Mouse (Mus musculus) adrenal gland, adult 8-10 months (tissue): ENCODE data around the gene Sdhaf1. TPM values are rescaled to one million over a fixed set of nuclear protein-coding genes. Genes with fewer than 3 reads are reported as not detected.

Experiments used
- DNase-seq: peaks from one replicate; pipeline ENCODE4 v3.0.0; 2022
- total RNA-seq, 4 experiments: library from RNA; stranded (reverse); gene quantifications; 2 replicates each; pipeline ENCODE4 v1.2.4; 2022

Sdhaf1 gene
- total RNA-seq, 4 experiments from 2014 or later = 13.9 to 18.4 (median 16.1) TPM

DNA sequence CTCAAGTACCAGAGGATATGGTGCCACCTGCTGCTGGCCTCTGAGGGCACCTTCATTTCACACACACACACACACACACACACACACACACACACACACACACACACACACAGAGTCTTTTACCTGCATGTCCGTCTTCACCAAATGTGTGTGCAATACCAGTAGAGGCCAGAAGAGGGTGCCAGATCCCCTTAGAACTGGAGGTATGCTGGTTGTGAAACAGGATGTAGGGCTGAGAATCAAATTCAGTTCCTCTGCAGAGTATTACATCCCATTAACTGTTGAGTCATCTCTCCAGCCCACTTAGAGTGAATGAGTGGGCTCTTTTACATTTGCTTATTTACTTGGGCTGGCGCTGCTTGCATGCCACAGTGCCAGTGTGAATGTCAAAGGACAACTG is 1.7 kb upstream of the Sdhaf1 start:
- DNase-seq = no peak

- DNase-seq = no peak
Measured at GRCm38 (mm10) chr7:30324300-30324944, 727 bp upstream of the Sdhaf1 start.

GRCm38 (mm10) chr7:30322865-30323264 is 830 bp downstream of the Sdhaf1 start:
- no peak for DNase-seq

DNA sequence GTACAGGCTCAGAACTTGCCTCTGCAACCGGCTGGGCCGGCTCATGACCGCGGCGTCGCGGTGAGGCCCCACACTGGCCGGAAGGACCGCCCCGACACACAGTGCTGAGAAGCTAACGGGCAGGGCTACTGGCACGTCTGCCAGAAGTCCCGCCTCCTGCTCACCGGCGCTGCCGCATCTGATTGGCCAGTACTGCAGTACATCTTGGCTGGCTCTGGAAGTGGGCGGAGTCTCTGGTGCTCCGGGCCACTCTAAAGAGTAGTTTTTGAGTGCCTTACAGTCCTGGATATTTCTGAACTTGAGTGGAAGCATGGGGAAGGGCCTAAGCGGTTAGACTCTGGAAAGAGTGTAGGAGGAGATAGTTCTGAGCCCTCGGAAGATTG is 1.4 kb downstream of the Sdhaf1 start:
- peak; percentile 98 for DNase-seq

DNA sequence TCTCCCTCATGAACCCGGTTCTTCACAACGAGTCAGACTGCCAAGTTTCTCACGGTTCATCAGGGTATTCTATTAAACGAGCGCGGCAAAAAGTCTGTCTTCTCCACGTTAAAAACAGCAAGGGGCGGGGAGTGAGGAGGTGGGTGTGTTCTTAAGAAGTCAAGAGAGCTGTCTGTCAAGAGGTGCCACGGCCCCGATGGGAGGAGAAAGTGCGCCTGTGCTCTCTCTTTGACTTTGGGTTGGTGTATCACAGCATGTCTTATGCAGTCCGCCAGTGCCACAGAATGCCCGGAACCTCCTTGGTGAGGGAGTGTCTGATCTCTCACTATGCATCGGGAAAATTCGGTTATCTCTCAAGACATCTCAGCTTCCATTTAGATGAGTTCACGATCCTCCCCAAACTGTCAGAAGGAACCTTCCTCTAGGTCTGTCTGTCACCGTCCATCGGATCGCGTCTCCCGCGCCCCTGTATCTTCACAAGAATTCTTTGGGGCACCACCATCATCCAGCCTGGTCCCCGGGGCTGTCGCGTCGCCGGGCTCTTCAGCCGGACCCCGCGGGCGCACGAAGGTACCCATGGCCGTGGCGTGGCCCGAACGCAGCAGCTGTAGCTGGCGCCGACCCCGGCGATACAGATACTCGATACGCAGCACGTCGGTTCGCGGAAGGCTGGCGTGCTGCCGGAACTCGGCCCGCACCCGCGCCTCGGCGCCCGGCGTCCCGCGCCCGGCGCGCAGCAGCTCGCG is 2.0 kb downstream of the Sdhaf1 start, which contains the start of gene E130208F15Rik:
Gene E130208F15Rik, plus strand, starts transcription at position 202 of the 746 bp plus-strand sequence.
- DNase-seq = peak; percentile 75

DNA sequence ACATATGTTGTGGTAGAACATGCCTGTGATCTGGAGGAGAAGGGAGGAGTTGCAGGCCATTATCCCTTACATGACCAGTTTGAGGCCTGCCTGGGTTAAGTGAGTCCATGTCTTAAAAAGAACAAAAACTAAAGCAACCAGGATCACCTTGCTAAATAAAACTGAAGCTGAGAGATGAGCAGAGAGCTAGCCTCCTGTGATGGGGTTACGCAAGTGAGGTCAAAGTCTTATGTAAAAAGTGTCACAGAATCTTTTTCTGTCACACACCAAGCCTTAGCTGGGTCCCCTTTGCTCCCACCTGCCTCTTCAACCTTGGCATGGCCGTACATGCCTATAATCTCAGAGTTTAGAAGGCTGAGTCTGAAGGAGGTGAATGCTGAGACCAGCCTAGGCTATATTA is 2.7 kb downstream of the Sdhaf1 start:
- DNase-seq = no peak

DNA sequence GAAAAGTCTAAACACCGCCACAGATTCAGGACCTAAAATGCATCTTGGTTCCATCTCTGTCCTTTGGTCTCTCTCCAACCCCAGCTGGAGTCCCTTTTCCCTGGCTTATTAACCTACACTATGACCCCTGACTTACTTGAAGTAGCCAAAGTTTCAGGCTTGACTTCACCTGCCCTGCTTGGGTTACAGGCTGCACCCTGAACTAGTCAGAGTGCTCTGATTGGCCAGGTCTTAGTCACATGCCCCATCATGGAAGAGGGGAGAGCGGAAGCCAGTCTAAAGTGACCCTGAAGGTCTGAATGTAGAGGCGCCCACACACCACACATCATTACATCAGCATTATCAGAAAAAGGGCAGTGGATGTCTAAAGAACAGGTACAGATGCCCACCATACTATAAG is 5.6 kb downstream of the Sdhaf1 start:
- DNase-seq = no peak

GRCm38 (mm10) chr7:30315559-30316529 is 7.9 kb downstream of the Sdhaf1 start:
- no peak for DNase-seq

GRCm38 (mm10) chr7:30314721-30315155 is 9.0 kb downstream of the Sdhaf1 start, which contains the start of gene Syne4:
Gene Syne4 (plus strand): TSS chr7:30314807.
- DNase-seq = no peak

- no peak for DNase-seq
Measured at GRCm38 (mm10) chr7:30313666-30314320, 9.9 kb downstream of the Sdhaf1 start.

DNA sequence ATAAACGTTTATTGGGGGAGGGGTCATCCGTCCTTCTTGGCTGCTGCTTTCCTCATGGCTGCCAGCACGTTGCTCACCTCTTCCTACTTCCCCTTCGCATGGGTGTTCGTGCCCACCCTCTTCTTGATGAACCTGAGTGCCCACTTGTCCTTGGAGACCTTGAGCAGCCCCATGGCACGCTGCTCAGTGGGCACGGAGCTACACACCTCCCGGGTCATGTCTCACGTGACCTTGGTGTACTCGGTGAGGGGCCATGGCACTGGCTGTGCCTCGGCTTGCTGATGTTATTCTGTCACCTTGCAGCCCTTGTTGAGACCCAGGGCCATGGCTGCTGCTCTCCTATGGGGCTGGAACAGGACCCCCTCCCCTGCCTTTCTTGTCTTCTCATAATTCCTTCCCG is 13.6 kb downstream of the Sdhaf1 start:
- no peak for DNase-seq

DNA sequence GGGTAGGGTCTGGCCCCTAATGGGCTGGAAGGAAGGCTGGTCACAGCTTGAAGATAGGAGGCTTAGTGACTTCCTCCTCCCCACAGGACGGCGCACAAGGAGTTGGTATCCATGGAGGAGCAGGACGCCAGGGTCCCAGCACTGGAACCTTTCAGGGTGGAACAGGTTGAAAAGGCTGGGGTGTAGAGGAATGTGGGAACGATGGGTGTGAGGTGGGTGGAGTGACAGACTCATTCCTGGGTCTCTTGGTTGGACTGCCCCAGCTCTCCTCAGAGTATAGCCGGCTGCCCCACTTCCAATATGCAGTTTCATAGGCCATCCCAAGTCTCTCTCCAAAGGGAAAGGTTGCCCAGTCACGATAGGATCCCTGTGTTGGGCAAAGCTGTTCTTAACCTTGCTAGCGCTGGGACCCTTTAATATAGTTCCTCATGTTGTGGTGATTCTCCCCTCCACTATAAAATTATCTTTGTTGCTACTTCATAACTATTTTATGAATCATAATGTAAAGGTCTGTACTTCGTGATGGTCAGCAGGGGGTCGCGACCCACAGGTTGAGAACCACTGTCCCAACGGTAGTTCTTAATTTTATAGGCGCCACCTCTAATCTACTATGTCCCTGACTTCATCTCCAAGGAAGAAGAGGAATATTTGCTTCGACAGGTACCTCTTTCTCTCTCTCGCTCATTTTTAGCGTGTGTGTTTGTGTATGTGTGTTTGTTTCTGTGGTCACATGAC is 14.1 kb downstream of the Sdhaf1 start:
- DNase-seq = no peak

DNA sequence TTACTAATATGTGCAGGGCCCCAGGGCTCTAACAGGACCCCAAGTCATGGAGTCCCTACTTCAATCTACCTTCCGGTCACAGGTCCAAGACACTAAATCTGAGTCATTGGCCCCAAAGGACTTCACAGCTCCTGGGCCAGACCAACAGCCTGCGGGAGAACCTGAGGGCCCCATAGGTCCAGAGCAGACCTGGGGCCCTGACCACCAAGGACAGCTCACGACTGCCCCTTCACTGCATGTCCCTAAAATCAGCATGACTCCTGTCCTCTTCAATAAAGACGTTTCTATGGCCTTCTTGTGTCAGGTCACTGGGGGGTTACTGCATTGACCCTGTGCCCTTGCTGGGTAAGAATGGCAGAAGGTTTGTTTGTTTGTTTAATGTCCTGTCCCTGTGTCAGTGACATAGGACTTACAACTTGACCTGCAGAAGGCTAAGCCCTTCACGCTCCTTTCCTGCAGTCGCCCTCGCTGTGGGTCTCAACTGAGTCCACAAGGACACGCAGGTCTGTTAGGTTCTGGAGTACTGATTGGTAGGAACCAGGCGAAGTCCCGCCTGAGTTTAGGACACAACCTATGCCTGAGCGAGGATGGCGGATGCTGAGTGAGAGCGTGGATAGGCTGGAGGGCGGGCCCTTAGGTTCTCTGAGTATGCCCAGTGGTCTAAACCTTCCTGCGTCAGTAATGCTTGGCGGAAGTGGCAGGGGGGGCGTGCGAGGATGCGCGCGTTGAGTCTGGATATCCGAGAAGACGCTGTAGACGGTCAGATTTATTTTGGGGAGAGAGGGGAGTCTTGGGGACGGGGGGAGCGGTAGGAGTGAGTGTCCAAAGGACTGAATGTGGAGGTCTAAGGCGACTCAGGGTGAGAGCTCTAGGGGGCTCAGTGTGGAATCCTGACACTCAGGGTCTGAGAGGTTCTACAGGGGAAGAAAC is 15.4 kb downstream of the Sdhaf1 start, which contains the start of gene Alkbh6:
Gene Alkbh6, plus strand, starts transcription at position 642 of the 930 bp plus-strand sequence.
- peak; percentile 96 for DNase-seq

DNA sequence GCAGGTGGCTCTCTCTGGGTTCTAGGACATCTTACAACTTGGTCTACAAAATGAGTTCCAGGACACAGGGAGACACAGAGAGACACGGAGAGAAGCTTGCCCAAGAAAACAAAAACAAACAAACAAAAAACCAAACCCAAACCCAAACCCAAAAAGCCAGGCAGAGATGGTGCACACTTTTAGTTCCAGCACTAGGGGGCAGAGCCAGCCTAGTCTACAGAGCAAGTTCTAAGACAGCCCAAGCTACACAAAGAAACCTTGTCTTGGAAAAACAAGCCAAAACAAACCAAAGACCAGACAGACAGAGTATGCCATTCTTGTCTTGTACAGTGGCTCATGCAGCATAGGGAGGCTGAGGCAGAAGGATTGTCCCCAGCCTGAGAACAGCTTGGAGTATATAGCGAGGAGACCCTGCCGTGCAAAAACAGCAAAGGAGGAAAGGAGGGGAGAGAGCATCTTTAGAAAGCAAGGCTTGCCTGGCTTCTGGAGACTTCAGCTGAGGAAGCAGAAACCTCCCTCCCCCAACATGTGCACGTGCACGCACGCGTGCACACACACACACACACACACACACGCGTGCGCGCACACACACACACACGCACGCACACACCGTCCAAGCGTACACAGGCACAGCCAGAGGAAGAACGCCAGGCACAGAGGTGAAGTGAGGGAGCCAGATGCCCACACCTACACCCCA is 17.5 kb downstream of the Sdhaf1 start:
- no peak for DNase-seq

- no peak for DNase-seq
Measured at GRCm38 (mm10) chr7:30300914-30301313, 22.8 kb downstream of the Sdhaf1 start.

DNA sequence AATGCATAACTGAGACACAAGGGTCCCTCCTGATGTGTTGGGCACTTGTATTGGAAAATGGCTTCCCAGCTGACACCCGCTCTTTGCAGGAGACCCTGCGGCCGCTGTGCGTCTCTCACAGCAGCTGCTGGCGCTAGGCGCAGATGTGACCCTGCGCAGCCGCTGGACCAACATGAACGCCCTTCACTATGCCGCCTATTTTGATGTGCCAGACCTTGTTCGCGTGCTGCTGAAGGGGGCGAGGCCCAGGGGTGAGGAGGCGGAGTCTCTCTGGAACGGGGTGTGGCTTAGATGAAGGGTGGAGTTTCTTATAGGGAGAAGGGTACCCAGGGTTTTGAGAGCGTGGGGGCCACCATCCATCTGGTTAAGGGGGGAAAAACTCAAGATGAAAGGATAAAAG is 26.4 kb downstream of the Sdhaf1 start:
- no peak for DNase-seq

- DNase-seq = no peak
Measured at GRCm38 (mm10) chr7:30296816-30297215, 26.9 kb downstream of the Sdhaf1 start.

GRCm38 (mm10) chr7:30295103-30295502 is 28.6 kb downstream of the Sdhaf1 start:
- peak; percentile 48 for DNase-seq

DNA sequence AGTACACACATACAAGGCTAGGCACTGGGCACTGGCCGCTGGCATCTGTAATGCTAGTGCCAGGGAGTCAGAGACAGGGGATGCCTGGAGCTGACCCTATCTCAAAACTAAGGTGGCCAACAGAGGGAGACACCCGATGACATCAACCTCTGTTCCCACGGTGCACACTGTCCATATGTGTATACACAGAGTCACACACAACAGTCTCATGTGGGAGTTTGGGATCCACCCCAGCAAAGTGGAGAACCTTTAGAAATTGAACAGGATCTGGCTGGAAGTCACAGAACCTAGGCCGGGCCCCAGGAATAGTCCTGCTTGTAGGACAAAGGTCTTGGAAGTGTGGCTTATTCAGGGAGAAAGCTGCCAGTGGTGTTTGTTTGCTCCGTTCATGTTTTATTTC is 29.4 kb downstream of the Sdhaf1 start:
- no peak for DNase-seq

DNA sequence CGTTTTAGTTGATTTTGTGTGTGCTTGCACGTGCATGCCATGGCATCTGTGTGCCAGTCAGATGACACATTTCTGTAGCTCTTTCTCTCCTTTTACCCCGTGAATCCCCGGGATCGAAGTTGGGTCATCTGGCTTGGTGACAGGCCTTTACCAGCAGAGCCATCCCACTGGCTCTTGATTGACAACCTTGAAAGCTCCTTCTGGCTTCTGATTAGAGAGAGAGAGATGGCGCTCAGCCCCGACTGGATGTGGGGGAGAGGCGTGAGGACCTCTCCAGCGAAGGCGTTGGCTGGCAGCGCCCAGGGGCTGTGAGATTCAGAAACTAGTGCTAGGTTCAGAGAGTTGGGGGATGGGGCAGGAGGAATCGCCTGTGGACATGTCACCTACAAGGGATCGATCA is 29.9 kb downstream of the Sdhaf1 start:
- no peak for DNase-seq
